In genomic region chr8:123734486-123734885, GRCm38 (mm10) we compare ENCODE assay signal across 19 mouse cellular contexts.
DNase-seq lines count a peak whose midpoint lies in the region; ATAC-seq and TF ChIP-seq lines count a peak whose summit lies in the region.
"Had no signal": no experiment of that assay in that cellular context is flagged by ENCODE, and none has a peak within 500 bp of the region (broad histone marks: within the 10 kb centered on the region; RNA-seq: fewer than 3 reads in every experiment).

No protein-coding gene starts in this region.

- no peak for DNase-seq in heart, embryonic 10.5 days (ENCODE audit: low spot score)
- DNase-seq in heart, postnatal 14 days, result no peak
- peak; percentile 68 for DNase-seq in adrenal gland, adult 8-10 months
- DNase-seq in adrenal gland, postnatal 10 days, result peak; percentile 70
- DNase-seq: cerebellum, adult 2 months; cerebellum, postnatal 10 days; embryo, embryonic 11 days; forebrain, postnatal 0 days; gastrocnemius, adult 2 months; gastrocnemius, postnatal 25 days; heart, postnatal 4 days; kidney, adult 11 months had no signal

- TF ChIP-seq POLR2A in testis, adult 2 months (IDR thresholded peaks at IDR 0.05; ENCODE audit: control insufficient read depth, low read depth, low read length), result no peak

- peaks cover 66% of the 10 kb centered on the region for H3K4me1 ChIP-seq in heart, embryonic 10.5 days
- H3K4me1 ChIP-seq in testis, adult 2 months (ENCODE audit: control insufficient read depth, insufficient read depth, low read length), result no peaks in the 10 kb centered on the region; the same call in 1 of the 2 replicates

- WGBS in heart, embryonic 10.5 days, result 78% methylated on average over 8 of the region's 8 CpGs

- H3K27me3 ChIP-seq in heart, embryonic 10.5 days (ENCODE audit: insufficient read depth, poor library complexity, severe bottlenecking), result peaks cover 13% of the 10 kb centered on the region; the same call in 1 of the 2 replicates
- H3K27me3 ChIP-seq in testis, adult 2 months (ENCODE audit: control insufficient read depth, insufficient read depth, low read length), result no peaks in the 10 kb centered on the region

- H3K27ac ChIP-seq in heart, embryonic 10.5 days, result peak overlapping the region; percentile 59; the same call in 1 of the 2 replicates
- peak overlapping the region; percentile 47; the same call in 1 of the 2 replicates for H3K27ac ChIP-seq in testis, adult 2 months (ENCODE audit: control insufficient read depth, insufficient read depth, low read depth, low read length)
- H3K27ac ChIP-seq: embryonic facial prominence, embryonic 15.5 days; gastrocnemius, adult 2 months; heart, embryonic 13.5 days; hindbrain, embryonic 12.5 days had no signal

- no peak for TF ChIP-seq CTCF in testis, adult 2 months (IDR thresholded peaks at IDR 0.05; ENCODE audit: control insufficient read depth, insufficient read depth, insufficient replicate concordance, low read depth, low read length)

- H3K9me3 ChIP-seq in heart, embryonic 10.5 days, result no peaks in the 10 kb centered on the region
- H3K9me3 ChIP-seq: embryonic facial prominence, embryonic 15.5 days; heart, embryonic 13.5 days; hindbrain, embryonic 12.5 days had no signal

- ATAC-seq in erythroblast, adult 5-6 weeks (replicated peaks; ENCODE audit: low FRiP score, poor library complexity, severe bottlenecking), result no peak
- ATAC-seq in inflammation-experienced regulatory T-cells, adult 6 months, result no peak
- ATAC-seq: forebrain, postnatal 0 days; hindbrain, embryonic 16.5 days had no signal

- no peak overlapping the region for H3K4me3 ChIP-seq in heart, embryonic 10.5 days
- H3K4me3 ChIP-seq in testis, adult 2 months (ENCODE audit: control insufficient read depth, low read depth, low read length), result no peak overlapping the region
- H3K4me3 ChIP-seq: embryonic facial prominence, embryonic 15.5 days; gastrocnemius, adult 2 months; heart, embryonic 13.5 days; hindbrain, embryonic 12.5 days had no signal

- H3K36me3 ChIP-seq in heart, embryonic 10.5 days, result no peaks in the 10 kb centered on the region
- no peaks in the 10 kb centered on the region for H3K36me3 ChIP-seq in testis, adult 2 months (ENCODE audit: control insufficient read depth, insufficient read depth, low read length)
- H3K36me3 ChIP-seq: embryonic facial prominence, embryonic 15.5 days; heart, embryonic 13.5 days; hindbrain, embryonic 12.5 days had no signal

- intact Hi-C loops in heart, postnatal 14 days (cut with DNase I), result no loop called here

Comparison
In these comparisons a context has a peak if more than half of its experiments do, and no peak if none do; other contexts are left out.
1. DNase-seq: peak in adrenal gland, adult 8-10 months (single experiment) and adrenal gland, postnatal 10 days (single experiment); none in heart, embryonic 10.5 days (single experiment) and heart, postnatal 14 days (0 of 2).